Mouse (Mus musculus) E14TG2a.4 (cell line): ENCODE data around the gene Cpne5.

Source experiments
- CTCF ChIP-seq: conservative IDR thresholded peaks from 2 replicates; pipeline ENCODE4 v1.5.1; 2014; ENCODE audit warnings: low read length
- NANOG ChIP-seq: IDR thresholded peaks from 2 replicates; pipeline ENCODE4 v1.6.1; 2014; ENCODE audit warnings: borderline replicate concordance, low read length, mixed read lengths

DNA sequence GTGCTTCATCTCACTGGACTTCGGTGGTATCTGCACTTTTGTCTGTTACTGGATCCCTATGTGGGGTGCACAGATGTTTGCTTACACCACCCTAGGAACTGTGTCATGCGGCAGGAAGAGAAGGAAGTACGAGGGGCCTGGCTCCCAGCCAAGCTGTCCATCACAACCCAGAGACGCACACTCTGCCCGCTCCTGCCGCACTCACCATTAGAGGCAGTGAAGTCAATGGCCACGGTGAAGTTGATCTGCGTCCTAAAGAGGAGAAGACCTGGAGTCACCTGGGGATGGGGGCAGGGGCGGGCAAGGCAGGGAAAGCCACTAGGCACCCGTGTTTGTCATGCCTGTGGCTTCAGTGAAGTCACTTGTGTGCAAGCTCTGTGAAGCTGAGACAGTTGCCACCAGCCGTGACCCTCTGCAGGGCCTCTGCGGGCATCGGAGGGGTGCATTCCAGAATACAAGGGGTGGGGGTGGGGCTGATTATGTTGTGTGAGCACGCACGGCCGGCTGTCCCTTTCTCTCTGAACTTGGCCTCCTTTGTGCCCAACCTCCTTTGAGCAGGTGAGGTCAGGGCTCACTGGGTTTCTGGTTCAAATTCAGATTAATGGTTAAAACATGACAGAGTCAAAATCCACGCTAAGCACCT, 73.4 kb downstream of the Cpne5 start:
- TF ChIP-seq CTCF (no peak), NANOG (no peak)
